Mouse (Mus musculus) limb, embryonic 11.5 days (tissue): Measurements from ENCODE around the gene Sec14l2. TPM values are rescaled to one million over a fixed set of nuclear protein-coding genes. Genes with fewer than 3 reads are reported as not detected.
A peak's percentile ranks its signal among the peaks of the same experiment; 100 is the strongest.

ENCODE experiments used
- ATAC-seq: fragments of 200-750 bp; cut with Nextera tagmentation; 2 replicates; pipeline ENCODE4 v1.8.0; 2017; ENCODE audit warnings: low read depth; ENCODE audit not compliant: insufficient number of reproducible peaks, low FRiP score, low TSS enrichment
- DNase-seq: peaks from one replicate; pipeline ENCODE4 v3.0.0-alpha.2; 2015; ENCODE audit warnings: low spot score
- H3K27ac ChIP-seq: fragments of 300-500 bp; sonication (generic); replicated peaks from 2 replicates; pipeline ENCODE4 v1.5.1; 2014; ENCODE audit warnings: low read depth, mild to moderate bottlenecking, low read length
- H3K27me3 ChIP-seq: fragments of 300-500 bp; sonication (generic); 2 replicates; pipeline ENCODE4 v1.6.1; 2014; ENCODE audit warnings: mild to moderate bottlenecking, low read length, mixed read lengths; ENCODE audit not compliant: control insufficient read depth, insufficient read depth
- H3K36me3 ChIP-seq: fragments of 300-500 bp; sonication (generic); 2 replicates; pipeline ENCODE4 v1.6.1; 2014; ENCODE audit warnings: mild to moderate bottlenecking, low read length, moderate library complexity, mixed read lengths; ENCODE audit not compliant: control insufficient read depth, insufficient read depth
- H3K4me1 ChIP-seq: fragments of 300-500 bp; sonication (generic); 2 replicates; pipeline ENCODE4 v1.6.1; 2014; ENCODE audit warnings: low read length, mixed read lengths; ENCODE audit not compliant: control insufficient read depth, insufficient read depth
- H3K4me2 ChIP-seq: fragments of 300-500 bp; sonication (generic); 2 replicates; pipeline ENCODE4 v1.6.1; 2014; ENCODE audit warnings: low read depth, mild to moderate bottlenecking, moderate library complexity; ENCODE audit not compliant: severe bottlenecking
- H3K4me3 ChIP-seq: fragments of 300-500 bp; sonication (generic); 2 replicates; pipeline ENCODE4 v1.5.1; 2014; ENCODE audit warnings: low read depth, low read length
- H3K9ac ChIP-seq: fragments of 300-500 bp; sonication (generic); 2 replicates; pipeline ENCODE4 v1.6.1; 2014; ENCODE audit warnings: mild to moderate bottlenecking, low read length
- H3K9me3 ChIP-seq: fragments of 300-500 bp; sonication (generic); 2 replicates; pipeline ENCODE4 v1.6.1; 2016; ENCODE audit warnings: low read length; ENCODE audit not compliant: control insufficient read depth
- WGBS: fragments of 180-500 bp; shearing (Covaris S2); extraction: QIAGEN DNeasy Blood & Tissue Kit; methylation state at CpG from one replicate; pipeline ENCODE4 v1.1.7; 2014; 5-methylcytosine and 5-hydroxymethylcytosine counted together
- microRNA-seq: library from miRNA; unstranded; fragments of <30 nt; microRNA quantifications from one replicate; pipeline ENCODE4, GENCODE M21; 2016
- polyA plus RNA-seq: library from polyadenylated mRNA; unstranded; fragments of >200 nt; fragmentation: Nextera tagmentation; extraction: Ambion mirVana; gene quantifications from 2 replicates; pipeline ENCODE4 v1.2.1, GENCODE M21; 2014

Gene Sec14l2
- polyA plus RNA-seq, 1 experiment from 2014 or later, result 2.2 TPM

GRCm38 (mm10) chr11:4047766-4048165 lies 75.4 kb downstream of the Sec14l2 start:
- no peak overlapping the region for H3K4me3 ChIP-seq
- DNase-seq (no peak), ATAC-seq (no peak)
- H3K4me2 ChIP-seq, result no peak overlapping the region
- H3K27ac ChIP-seq, result no peak overlapping the region
- WGBS, result 95% methylated on average over 2 of the region's 2 CpGs
- H3K27me3 ChIP-seq, result no peaks in the 10 kb centered on the region
- no peaks in the 10 kb centered on the region for H3K9me3 ChIP-seq
- H3K36me3 ChIP-seq, result no peaks in the 10 kb centered on the region
- H3K4me1 ChIP-seq, result no peaks in the 10 kb centered on the region
- H3K9ac ChIP-seq, result no peak overlapping the region

Small RNAs within 50 kb of the gene (microRNA-seq; reads per million reads assigned to microRNA genes)
- gene Mir3060, result 7.3 reads per million, percentile 17 among the genes with 10 or more reads in this experiment

Other genes starting within 250 kb of the Sec14l2 start
- gene 4921536K21Rik, start 228.3 kb downstream of the Sec14l2 start, polyA plus RNA-seq, result 0.33 and 0.47 TPM in 2 replicates
- gene Dusp18, start 228.2 kb downstream of the Sec14l2 start, polyA plus RNA-seq, result 13.7 and 14.5 TPM in 2 replicates
- gene Slc35e4, start 208.8 kb downstream of the Sec14l2 start, polyA plus RNA-seq, result 1.7 and 2.1 TPM in 2 replicates
- 24.2 and 28.9 TPM in 2 replicates for gene Tcn2, start 191.3 kb downstream of the Sec14l2 start, polyA plus RNA-seq
- 81.9 and 87.4 TPM in 2 replicates for gene Pes1, start 159.4 kb downstream of the Sec14l2 start, polyA plus RNA-seq
- gene 4930556J24Rik, start 146.6 kb downstream of the Sec14l2 start, polyA plus RNA-seq, result not detected in 2 replicates
- gene Gal3st1, start 139.8 kb downstream of the Sec14l2 start, polyA plus RNA-seq, result 2.6 and 3.2 TPM in 2 replicates
- gene Sec14l4, start 92.0 kb downstream of the Sec14l2 start, polyA plus RNA-seq, result not detected in 2 replicates
- not detected in 2 replicates for gene Sec14l3, start 58.6 kb downstream of the Sec14l2 start, polyA plus RNA-seq
- gene Mtfp1, start 28.0 kb downstream of the Sec14l2 start, polyA plus RNA-seq, result 8.5 and 10.9 TPM in 2 replicates
- 24.3 and 28.9 TPM in 2 replicates for gene Rnf215, start 11.8 kb upstream of the Sec14l2 start, polyA plus RNA-seq
- gene Ccdc157, start 36.9 kb upstream of the Sec14l2 start, polyA plus RNA-seq, result 4.3 and 4.7 TPM in 2 replicates
- 98.3 and 112 TPM in 2 replicates for gene Sf3a1, start 36.9 kb upstream of the Sec14l2 start, polyA plus RNA-seq
- gene Tbc1d10a, start 63.4 kb upstream of the Sec14l2 start, polyA plus RNA-seq, result 20.5 and 25.0 TPM in 2 replicates
- 1.1 and 1.5 TPM in 2 replicates for gene Castor1, start 94.8 kb upstream of the Sec14l2 start, polyA plus RNA-seq
- gene Osm, start 113.0 kb upstream of the Sec14l2 start, polyA plus RNA-seq, result not detected in 2 replicates
- gene Lif, start 134.1 kb upstream of the Sec14l2 start, polyA plus RNA-seq, result 0.04 and 0.05 TPM in 2 replicates